Mouse (Mus musculus) right cerebral cortex, adult 2 months (tissue): Measurements from ENCODE around the gene Efcab1.
A peak's percentile ranks its signal among the peaks of the same experiment; 100 is the strongest.
"Not testable (repeated sequence)": the region's sequence is repeated elsewhere in the genome, so short reads cannot be mapped to it uniquely, and the experiment has no call there.

Experiments used
- DNase-seq, 2 experiments: peaks; one replicate each; pipeline ENCODE4 v3.0.0; 2021 to 2022; ENCODE audit warnings: low spot score in 2 of 2

The Efcab1 gene

GRCm38 (mm10) chr16:14906393-14907100 is at the start of gene Efcab1:
Gene Efcab1, plus strand, starts transcription at chr16:14906606.
- peak; percentile 64 to 71 for DNase-seq

GRCm38 (mm10) chr16:14859443-14859842 is 47.0 kb upstream of the Efcab1 start:
- DNase-seq: peak in 1 of 2 experiments; percentile 22

- no peak for DNase-seq
These were observed 21.5 kb upstream of the Efcab1 start for GRCm38 (mm10) chr16:14884916-14885315.

GRCm38 (mm10) chr16:14885372-14885771 is 21.0 kb upstream of the Efcab1 start:
- DNase-seq: no peak

GRCm38 (mm10) chr16:14892492-14892891 is 13.9 kb upstream of the Efcab1 start:
- no peak for DNase-seq

GRCm38 (mm10) chr16:14893864-14894263 is 12.5 kb upstream of the Efcab1 start:
- no peak for DNase-seq

- no peak for DNase-seq
These were observed 11.7 kb upstream of the Efcab1 start for GRCm38 (mm10) chr16:14894713-14895112.

- no peak for DNase-seq
These were observed 10.9 kb upstream of the Efcab1 start for GRCm38 (mm10) chr16:14895543-14895942.

GRCm38 (mm10) chr16:14930711-14931110 is 24.3 kb downstream of the Efcab1 start:
- DNase-seq: not testable (repeated sequence)

GRCm38 (mm10) chr16:14936478-14937166 is 30.2 kb downstream of the Efcab1 start:
- not testable (repeated sequence) for DNase-seq

- DNase-seq: no peak
These were observed 33.1 kb downstream of the Efcab1 start for GRCm38 (mm10) chr16:14939552-14939951.

- DNase-seq: no peak
These were observed 33.7 kb downstream of the Efcab1 start for GRCm38 (mm10) chr16:14939994-14940715.

- peak; percentile 11 to 17 for DNase-seq
These were observed 34.5 kb downstream of the Efcab1 start for GRCm38 (mm10) chr16:14940898-14941297.

- DNase-seq: no peak
These were observed 37.1 kb downstream of the Efcab1 start for GRCm38 (mm10) chr16:14943530-14943929.

- not testable (repeated sequence) for DNase-seq
These were observed 41.2 kb downstream of the Efcab1 start for GRCm38 (mm10) chr16:14947561-14947960.

- DNase-seq: no peak
These were observed 45.5 kb downstream of the Efcab1 start for GRCm38 (mm10) chr16:14951894-14952293.

GRCm38 (mm10) chr16:14959743-14960142 is 53.3 kb downstream of the Efcab1 start:
- DNase-seq: no peak

GRCm38 (mm10) chr16:14973696-14974095 is 67.3 kb downstream of the Efcab1 start:
- DNase-seq: no peak

- DNase-seq: no peak
These were observed 72.8 kb downstream of the Efcab1 start for GRCm38 (mm10) chr16:14979228-14979627.

GRCm38 (mm10) chr16:14989614-14990268 is 83.3 kb downstream of the Efcab1 start:
- no peak for DNase-seq

- DNase-seq: no peak
These were observed 84.6 kb downstream of the Efcab1 start for GRCm38 (mm10) chr16:14991001-14991400.
